Mouse (Mus musculus) G1E (cell line): ENCODE results near the gene Mmaa.

Source experiments
- CTCF ChIP-seq: IDR thresholded peaks from 2 replicates; pipeline ENCODE4 v1.5.1; 2012; ENCODE audit warnings: low read depth, low read length, inconsistent platforms, mixed read lengths
- GATA1 ChIP-seq: IDR thresholded peaks from 2 replicates; pipeline ENCODE4 v1.6.1; 2012; ENCODE audit warnings: borderline replicate concordance, low read length, inconsistent platforms, mixed read lengths
- TAL1 ChIP-seq: conservative IDR thresholded peaks from 2 replicates; pipeline ENCODE4 v1.6.1; 2012; ENCODE audit warnings: low read depth, low read length, inconsistent platforms, mixed read lengths

- TF ChIP-seq CTCF (no peak), TAL1 (no peak), GATA1 (no peak)
Measured at GRCm38 (mm10) chr8:79226046-79226445, 68.7 kb downstream of the Mmaa start.
